Comparison of ENCODE assay signal across 19 mouse cellular contexts in genomic region chr9:90887405-90887804, GRCm38 (mm10).
DNase-seq lines count a peak whose midpoint lies in the region; ATAC-seq and TF ChIP-seq lines count a peak whose summit lies in the region.
"Had no signal": no experiment of that assay in that cellular context is flagged by ENCODE, and none has a peak within 500 bp of the region (broad histone marks: within the 10 kb centered on the region; RNA-seq: fewer than 3 reads in every experiment).

No protein-coding gene starts in this region.

- no peak for TF ChIP-seq EP300 in liver, postnatal 0 days (IDR thresholded peaks at IDR 0.05; ENCODE audit: low read depth)

- H3K9me3 ChIP-seq in liver, postnatal 0 days (ENCODE audit: low read length): no peaks in the 10 kb centered on the region

- no peaks in the 10 kb centered on the region for H3K4me1 ChIP-seq in liver, adult 2 months (ENCODE audit: control insufficient read depth, insufficient read depth, low read length)
- H3K4me1 ChIP-seq in liver, postnatal 0 days (ENCODE audit: insufficient read depth): no peaks in the 10 kb centered on the region

- no peaks in the 10 kb centered on the region for H3K27me3 ChIP-seq in liver, adult 2 months (ENCODE audit: control insufficient read depth, insufficient read depth, low read length)
- no peaks in the 10 kb centered on the region for H3K27me3 ChIP-seq in liver, postnatal 0 days (ENCODE audit: insufficient read depth, low read length)
- H3K27me3 ChIP-seq: CH12.LX, Patski had no signal

- no peak overlapping the region for H3K4me3 ChIP-seq in liver, adult 2 months (ENCODE audit: insufficient read depth, low read depth, low read length)
- H3K4me3 ChIP-seq in liver, postnatal 0 days (ENCODE audit: low read depth, low read length): no peak overlapping the region

- intact Hi-C loops in heart, postnatal 10 days (cut with DNase I): no loop called here

- peak; percentile 5 for DNase-seq in heart, adult 11 months
- DNase-seq in heart, postnatal 10 days: no peak
- peak; percentile 90 for DNase-seq in liver, adult 2 months (ENCODE audit: extremely low read depth, low read depth, low spot score)
- no peak for DNase-seq in liver, postnatal 0 days
- DNase-seq: adrenal gland, adult 2 months; adrenal gland, adult 8-10 months; adrenal gland, postnatal 10 days; adrenal gland, postnatal 14 days; adrenal gland, postnatal 25 days; adrenal gland, postnatal 36 days; B cell, adult 2 months; cerebellum, adult 11 months; cerebellum, adult 11-12 months; cerebellum, adult 18-20 months had no signal

- no peak overlapping the region for H3K4me2 ChIP-seq in liver, postnatal 0 days (ENCODE audit: low read depth, low read length)

- no peak for TF ChIP-seq CTCF in liver, adult 2 months (IDR thresholded peaks at IDR 0.05; ENCODE audit: low read depth, low read length)
- no peak for TF ChIP-seq CTCF in liver, postnatal 0 days (IDR thresholded peaks at IDR 0.05; ENCODE audit: low read depth)

- no peak for ATAC-seq in liver, postnatal 0 days
- ATAC-seq: activated CD4-positive, CD25-positive, alpha-beta regulatory T cell, adult 4 months; CD4-positive, CD25-positive, alpha-beta regulatory T cell, adult 4 months; Patski had no signal

- no peaks in the 10 kb centered on the region for H3K79me2 ChIP-seq in liver, adult 2 months (ENCODE audit: control insufficient read depth, insufficient read depth, low read length)

- TF ChIP-seq POLR2A in liver, adult 2 months (IDR thresholded peaks at IDR 0.05; ENCODE audit: extremely low read depth, insufficient read depth, low read length): no peak

- no peak overlapping the region for H3K9ac ChIP-seq in liver, adult 2 months (ENCODE audit: low read depth, low read length)
- no peak overlapping the region for H3K9ac ChIP-seq in liver, postnatal 0 days (replicated peaks)

- H3K36me3 ChIP-seq in liver, adult 2 months (ENCODE audit: control insufficient read depth, insufficient read depth, low read length): no peaks in the 10 kb centered on the region
- H3K36me3 ChIP-seq in liver, postnatal 0 days (replicated peaks; ENCODE audit: insufficient read depth, low read length): no peaks in the 10 kb centered on the region
- H3K36me3 ChIP-seq: G1E had no signal

- 85% methylated on average over 3 of the region's 3 CpGs for WGBS in liver, adult 2 months
- 82% methylated on average over 3 of the region's 3 CpGs for WGBS in liver, postnatal 0 days (ENCODE audit: insufficient replicate concordance)

- H3K27ac ChIP-seq in liver, adult 2 months (replicated peaks; ENCODE audit: insufficient read depth, low read depth, low read length): no peak overlapping the region
- H3K27ac ChIP-seq in liver, postnatal 0 days (ENCODE audit: low read depth): no peak overlapping the region

Comparison
In these comparisons a context has a peak if more than half of its experiments do, and no peak if none do; other contexts are left out.
1. DNase-seq: peak in heart, adult 11 months (single experiment) and liver, adult 2 months (single experiment); none in heart, postnatal 10 days (0 of 2) and liver, postnatal 0 days (single experiment).